Mouse (Mus musculus) 3134 (cell line): ENCODE measurements at regions not wholly inside any gene's neighbourhood (a gene's known extent, or its start where the extent isn't known, plus 50 kb on each side); places are given as distances from the start of the nearest gene placed in this dataset.
A peak's percentile ranks its signal among the peaks of the same experiment; 100 is the strongest.
"Not testable (repeated sequence)": the region's sequence is repeated elsewhere in the genome, so short reads cannot be mapped to it uniquely, and the experiment has no call there.

Source experiments
- DNase-seq: peaks from one replicate; pipeline ENCODE4 v3.0.0-alpha.2; 2011; ENCODE audit warnings: low spot score; ENCODE audit not compliant: insufficient read length; ENCODE audit errors: extremely low read depth

DNA sequence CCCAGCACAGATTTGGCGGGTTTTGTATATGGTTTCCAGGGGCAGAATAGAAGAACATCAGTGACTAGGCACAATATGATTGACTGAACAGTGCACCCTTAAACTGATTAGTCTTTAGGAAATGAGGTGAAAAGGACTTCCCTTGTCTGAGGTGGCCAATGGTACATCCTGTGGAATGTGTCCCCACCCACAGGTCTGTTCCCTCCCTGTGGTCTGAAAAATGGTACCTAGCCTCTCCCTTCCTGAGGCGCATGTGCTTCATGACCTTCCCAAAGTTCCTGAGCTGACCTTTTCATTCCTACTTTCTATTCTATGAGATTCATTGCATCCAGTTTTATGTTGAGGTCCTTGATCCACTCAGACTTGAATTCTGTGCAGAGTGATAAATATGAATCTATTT lies 76.0 kb downstream of the Zfp97 start:
- DNase-seq = not testable (repeated sequence)

DNA sequence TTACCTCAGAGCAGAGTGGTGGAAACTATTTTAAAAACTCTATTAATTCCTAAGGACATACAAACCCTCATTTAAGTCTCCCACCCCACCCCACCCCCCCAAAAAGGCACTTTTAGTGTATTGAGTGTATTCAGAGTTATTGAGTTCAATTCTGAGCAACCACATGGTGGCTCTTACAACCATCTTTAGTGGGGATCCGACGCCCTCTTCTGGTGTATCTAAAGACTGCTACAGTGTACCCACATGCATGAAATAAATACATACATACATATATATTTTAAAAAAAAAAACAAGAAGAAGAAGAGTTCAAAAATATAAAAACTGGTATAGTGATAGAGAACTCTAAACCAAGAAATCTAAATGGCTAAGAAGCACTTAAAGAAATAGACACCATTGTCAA lies 107.9 kb downstream of the Zfp97 start:
- DNase-seq = no peak

DNA sequence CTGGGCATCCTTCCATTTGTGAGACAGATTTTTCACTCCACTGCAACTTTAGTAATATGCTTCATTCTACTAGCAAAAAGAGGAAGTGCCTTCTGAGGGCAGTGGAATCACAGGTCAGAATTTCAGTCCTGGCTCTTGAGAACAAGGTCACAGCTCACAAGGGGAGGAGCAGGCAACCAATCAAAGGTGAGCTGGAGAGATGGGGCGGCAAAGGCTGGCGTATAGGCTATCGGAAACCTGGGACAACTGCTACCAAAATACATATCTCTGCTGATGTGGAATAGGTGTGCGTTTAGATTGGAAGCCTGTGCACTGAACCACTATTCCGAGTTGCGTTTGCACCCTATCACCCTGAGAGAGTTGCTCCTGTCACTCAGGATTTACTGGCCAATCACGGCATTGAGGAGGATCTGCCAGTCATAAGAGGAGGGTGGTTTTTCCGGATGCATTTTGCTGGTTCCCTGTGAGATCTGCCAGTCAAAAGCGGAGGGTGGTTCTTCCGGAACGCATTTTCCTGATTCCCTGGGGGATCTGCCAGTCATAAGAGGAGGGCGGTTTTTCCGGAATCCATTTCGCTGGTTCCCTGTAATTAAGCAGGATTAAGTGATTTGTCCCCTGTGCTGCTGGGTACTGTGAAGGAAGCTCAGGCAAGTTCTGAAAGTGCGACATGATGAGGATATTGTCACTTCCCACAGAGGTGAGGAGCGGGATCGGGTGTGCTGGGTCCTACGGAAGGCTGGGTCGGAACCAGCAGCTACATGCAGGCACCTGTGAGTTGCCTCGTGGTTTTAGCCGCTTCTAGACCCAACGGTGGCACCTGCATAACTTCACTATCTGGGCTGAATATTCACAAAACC lies 113.3 kb downstream of the Zfp97 start:
- DNase-seq = peak; percentile 81

DNA sequence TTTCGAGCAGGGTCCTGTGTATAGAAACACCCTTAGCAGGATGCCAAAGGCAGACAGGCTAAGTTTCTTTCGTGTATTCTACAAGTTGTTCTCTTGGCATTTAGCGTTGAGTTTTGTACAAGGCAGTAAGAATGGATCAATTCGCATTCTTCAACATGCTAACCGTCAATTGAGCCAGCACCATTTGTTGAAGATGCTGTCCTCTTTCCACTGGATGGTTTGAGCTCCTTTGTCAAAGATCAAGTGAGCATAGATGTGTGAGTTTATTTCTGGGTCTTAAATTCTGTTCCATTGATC lies 113.9 kb downstream of the Zfp97 start:
- DNase-seq = not testable (repeated sequence)
